Mouse (Mus musculus) mouse trophoblast stem cell (cell line): ENCODE data around the gene Atad1.

ENCODE experiments used
- in situ Hi-C, 2 experiments: fragments of 300-500 bp; cut with MseI, MboI; formaldehyde crosslinking; loops; 2 replicates in 1 of 2; 3 replicates in 1 of 2; pipeline ENCODE4 v1.15.1; 2025

The Atad1 gene

GRCm38 (mm10) chr19:32626768-32627331 lies 112.7 kb downstream of the Atad1 start:
- in situ Hi-C loops, result no loop called here

- in situ Hi-C loops, result no loop called here
These were observed 117.4 kb downstream of the Atad1 start for GRCm38 (mm10) chr19:32622142-32622541.
